Mouse (Mus musculus) A20 (cell line): ENCODE data around the gene Nme8.

ENCODE experiments used
- DNase-seq: peaks from one replicate; pipeline ENCODE4 v3.0.0-alpha.2; 2011; ENCODE audit warnings: low read depth, low spot score

Gene Nme8

DNA sequence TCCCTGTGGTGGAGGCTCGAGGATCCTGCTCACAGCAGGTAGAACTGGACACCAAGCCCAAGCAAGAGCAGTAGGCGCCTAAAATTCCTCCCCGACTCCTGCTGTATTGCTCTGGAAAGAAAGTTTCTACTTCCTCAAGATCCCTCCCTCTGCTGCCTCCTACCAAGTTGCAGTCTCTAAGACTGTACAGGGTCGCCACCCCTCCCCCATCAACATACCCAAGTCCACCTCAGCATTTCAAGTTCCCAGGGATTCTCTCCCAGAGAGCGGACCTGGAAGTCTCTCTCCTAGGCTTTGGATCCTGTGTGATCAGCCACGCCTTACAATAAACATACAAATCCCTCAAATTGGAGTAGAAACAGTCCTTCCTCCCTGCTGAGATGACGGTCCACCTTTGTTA, at the start of gene Nme8:
Gene Nme8 (minus strand): TSS at position 5 of the 400 bp plus-strand sequence.
- DNase-seq, result no peak

DNA sequence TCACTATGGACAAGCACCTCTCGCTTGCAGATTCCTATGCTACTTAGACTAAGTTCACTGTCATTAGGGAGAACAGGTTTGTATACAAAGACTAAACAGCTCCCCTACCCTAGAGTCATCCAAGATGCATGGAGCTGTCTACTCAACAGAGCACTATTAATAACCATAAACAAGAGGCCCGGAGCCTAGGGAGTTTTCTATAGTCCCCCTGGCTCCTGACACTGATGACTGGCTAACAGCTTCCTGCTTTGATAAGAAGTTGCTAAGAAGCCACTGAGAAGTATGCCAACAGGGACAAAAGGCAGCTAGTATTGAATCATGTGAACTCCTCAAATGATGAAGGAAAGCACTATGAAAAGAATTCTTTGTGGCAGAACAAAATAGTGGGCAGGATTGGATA, 48.1 kb upstream of the Nme8 start:
- DNase-seq, result no peak

DNA sequence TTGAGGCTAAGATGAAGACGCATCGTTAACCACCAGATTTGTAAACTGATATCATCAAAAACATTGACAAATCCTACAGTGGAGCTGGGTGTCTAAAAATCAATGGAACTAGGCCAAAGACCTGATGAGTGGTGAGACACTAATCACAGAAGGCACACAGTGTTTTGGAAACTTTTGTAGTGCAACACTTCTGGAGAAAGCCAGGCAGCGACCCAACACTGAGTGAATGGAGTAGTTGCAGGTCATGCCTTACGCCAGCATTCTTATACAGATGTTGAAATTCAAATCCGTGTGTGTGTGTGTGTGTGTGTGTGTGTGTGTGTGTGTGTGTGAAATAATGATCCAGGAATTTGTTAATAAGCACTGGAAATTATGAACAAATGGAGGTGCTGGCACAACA, 46.9 kb upstream of the Nme8 start:
- no peak for DNase-seq

DNA sequence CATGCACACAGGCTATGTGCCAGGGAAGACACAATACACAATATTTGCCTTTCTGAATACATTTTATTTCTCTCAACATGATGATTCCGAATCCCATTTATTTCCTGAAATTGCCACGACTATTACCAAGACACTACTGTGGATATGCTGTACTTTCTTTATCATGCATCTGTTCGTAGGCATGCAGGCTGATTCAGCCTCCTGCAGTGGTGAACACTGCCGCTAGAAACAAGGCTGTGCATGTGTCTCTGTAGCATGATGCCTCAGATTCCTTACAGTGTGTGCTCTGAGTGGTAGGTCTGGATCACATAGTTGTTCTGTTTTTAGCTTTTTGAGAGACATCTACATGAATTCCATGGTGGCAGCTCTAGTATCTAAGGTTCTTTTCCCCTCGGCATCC, 37.0 kb upstream of the Nme8 start:
- no peak for DNase-seq

DNA sequence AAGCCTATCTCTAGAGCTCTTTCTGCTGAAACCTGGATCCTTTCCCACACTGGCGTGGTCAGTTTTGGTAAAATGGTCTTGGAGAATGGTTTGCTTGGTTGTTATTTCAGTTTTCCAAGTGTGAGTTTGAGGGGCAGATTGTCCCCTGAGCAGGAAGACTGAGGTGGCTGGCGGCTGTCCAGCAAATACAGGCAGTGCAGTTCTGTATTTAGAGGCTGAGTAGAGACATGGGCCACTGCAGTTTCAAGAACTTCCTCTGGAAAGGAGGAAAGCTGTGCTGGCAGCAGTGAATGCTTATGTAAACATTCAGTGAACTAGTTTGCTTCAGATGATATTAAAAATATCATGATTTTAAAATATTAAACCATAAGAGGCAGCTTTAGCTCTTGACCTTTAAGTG, 33.2 kb upstream of the Nme8 start:
- no peak for DNase-seq

DNA sequence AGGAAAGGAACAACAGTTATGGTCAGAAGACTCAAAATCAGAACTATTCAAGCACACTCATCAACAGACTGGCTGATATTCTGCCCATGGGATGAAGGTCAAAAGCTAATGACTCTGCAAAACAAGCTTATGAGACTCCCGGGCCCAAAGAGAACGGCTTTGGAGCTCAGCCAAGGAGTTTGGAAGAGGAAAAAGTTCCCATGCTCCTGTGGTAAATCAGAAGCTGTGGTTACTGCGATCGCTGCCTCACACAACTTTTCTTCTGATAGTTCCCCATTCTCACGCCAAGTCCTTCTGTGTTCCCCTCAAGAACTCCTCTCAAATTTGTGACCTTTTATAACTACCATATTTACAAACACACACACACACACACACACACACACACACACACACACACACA, 21.4 kb upstream of the Nme8 start:
- DNase-seq, result no peak

DNA sequence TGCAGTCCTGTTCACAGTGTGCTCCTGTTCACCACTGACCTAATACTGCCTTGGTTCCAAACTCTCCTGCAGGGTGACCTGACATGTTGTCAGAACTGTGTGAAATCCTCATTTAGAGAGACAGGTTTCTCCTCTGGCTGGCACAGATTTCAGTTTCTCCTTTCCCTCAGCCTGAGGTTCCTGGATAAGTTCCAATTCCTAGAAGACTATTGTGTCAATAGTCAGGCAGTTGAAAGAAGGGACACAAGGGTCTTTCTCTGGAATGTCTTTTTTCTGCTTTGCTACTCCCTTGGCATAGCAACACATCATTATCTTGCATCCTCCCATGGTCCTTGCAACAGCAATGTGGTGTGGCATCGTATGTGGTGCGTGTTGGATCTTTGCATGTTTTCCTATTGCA, 19.6 kb upstream of the Nme8 start:
- no peak for DNase-seq

DNA sequence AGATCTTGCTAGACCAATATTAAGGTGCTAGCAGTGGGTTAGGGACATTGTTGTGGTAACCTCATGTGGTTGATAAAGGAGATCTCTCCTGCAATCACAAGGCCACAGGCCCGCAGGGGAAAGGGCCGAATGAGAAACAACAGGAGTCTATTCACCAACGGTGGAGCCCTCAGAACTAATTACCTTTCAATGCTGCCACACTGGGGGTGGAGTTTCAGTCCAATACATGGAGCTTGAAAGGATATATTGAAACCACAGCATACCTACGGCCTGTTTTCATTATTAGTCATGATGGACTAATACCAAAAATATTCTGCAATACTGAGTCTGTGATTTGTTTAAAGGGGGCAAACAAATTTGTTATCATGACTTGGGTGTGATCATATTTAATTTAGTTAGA, 6.2 kb upstream of the Nme8 start:
- DNase-seq, result no peak

DNA sequence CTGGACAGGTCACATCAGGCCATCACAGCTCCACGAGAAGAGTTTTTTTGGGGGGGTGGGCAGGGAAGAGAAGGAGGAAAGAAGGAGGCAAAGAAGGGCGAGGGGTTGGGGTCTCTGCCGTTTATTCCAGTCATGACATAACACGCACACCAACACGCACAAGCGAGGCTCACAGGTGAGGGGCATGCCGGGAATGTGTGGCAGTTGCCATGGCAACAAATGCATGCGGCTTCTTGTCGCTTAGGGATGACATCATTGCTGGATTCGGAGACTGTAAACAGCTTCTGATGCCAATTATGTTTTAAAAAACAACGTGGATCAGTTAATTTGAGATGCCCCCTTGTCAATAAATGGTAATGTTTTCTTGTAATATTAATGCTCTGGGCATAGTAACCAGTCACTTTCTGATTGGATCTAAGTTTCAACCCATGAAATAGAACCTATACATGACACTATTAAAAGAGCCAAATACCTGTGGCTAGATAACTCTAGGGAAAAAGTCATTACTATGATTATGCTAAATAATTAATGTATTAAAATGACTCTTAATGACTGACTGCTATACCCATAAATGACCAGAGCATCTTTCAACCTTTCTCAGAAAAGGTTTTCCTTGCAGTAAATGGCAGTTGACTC, 4.0 kb upstream of the Nme8 start:
- no peak for DNase-seq

DNA sequence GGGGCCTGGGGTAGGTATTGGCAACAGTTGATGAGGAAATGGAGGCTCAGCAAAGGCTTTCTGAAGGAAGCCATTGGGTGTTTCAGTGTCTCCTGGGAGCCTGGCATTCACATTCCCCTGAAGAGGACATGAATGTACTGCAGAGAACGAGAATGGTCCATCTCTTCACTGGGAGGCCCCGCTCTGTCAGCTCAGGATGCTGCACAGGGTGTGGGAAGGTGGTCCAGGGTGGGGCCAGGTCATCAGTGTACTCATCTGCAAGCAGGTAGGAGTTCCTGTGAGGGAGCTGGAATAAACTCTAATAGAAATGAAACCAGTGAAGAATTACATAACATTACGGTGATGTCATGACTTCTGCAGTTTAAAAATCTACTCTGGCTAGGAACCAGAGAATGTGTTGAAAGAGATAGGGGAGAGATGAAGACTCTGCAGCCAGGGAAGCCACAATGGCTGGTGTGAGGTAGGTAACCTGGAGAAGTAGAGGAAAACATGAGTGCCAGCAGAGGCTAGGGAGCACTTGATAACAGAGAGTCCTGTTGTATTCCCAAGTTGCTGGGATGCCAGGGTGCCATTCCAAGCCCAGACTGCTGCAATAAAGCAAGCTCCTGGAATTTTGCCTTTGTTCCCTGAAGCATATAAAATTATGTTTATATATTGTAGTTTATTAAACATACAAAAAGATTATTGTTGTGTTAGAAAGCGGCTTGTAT, 3.3 kb upstream of the Nme8 start:
- no peak for DNase-seq

DNA sequence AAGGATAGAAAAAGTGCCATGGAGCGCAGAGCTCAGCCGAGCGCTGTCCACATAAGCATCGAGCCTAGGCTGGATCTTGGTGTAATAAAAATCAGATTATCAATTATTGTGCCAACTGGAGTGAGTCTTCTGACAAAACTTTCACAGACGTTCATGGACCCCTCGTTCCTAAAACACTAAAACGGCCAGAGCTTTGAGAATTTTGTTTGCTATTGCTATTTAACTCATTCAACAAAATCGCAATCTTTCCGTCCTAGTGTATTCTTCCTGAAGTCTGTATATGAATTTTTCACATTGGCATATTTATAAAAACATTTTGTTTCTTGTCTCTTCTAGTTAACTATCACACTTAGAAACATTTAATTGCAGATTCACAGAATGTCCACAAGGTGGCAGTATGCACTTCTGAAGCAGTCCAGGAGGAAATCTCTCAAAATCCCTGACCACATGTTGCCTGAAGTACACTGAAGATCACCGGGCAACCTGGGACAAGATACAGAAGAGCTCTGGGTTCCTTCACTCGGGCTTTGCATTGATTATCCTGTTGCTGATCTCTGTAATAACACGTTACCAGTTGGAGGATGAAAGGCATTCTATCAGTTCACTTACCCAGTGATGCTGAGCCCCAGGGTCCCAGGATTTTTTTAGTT, 1.1 kb upstream of the Nme8 start:
- peak; percentile 50 for DNase-seq

DNA sequence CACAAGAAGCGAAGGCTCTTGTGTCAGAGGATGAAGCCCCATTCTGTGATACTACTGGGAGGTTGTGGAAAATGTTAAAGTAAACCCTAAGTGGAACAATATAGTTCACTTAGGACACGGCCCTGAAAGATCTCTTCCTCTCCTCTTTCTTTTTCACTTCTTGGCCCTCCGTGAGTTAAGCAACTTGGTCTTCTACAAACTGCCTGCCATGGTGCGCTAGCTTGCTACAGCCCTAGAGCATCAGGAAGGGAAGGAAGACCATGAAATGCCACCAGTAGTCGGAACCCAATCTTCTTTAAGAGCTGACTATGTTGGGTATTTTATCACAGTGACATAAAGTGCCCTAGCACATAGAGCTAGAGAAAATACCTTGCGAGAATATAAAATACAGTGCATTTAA, 7.2 kb downstream of the Nme8 start:
- no peak for DNase-seq

DNA sequence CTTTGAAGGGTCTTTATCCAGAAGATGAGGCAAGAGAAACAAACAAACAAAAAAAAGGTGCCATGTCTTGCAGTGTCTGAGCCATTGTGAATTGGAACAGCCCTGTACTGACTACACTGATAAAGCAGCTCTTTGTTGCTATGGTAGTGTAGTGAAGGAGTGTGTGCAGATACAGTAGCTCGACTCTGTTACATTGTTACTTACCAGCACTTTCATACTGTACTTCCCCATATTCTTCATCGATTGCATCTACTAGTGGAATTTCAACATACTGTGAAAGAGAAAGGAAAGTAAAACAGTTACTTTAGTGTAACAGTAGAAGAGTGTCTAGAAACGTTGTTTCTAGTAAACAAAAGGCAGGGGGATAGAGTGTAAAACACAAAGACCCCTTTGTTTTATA, 7.6 kb downstream of the Nme8 start:
- DNase-seq, result no peak

DNA sequence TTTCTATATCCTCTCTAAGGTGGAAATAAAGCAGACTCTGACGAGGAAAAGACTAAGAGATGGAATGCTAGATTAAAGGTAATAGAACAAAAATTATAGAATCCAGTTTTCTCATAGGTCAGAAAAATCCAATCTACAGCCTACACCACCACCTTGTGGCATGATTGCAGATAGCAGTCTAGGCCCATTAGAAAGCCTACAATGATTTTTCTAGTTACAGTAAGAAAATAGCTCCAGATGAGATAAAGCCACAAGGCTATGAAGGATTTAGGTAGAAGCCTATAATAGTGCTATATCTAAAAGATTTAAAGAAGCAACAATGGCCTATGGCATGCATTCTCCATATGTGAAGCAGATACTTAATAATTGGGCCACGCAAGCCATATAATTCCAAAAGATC, 13.6 kb downstream of the Nme8 start:
- peak; percentile 36 for DNase-seq

DNA sequence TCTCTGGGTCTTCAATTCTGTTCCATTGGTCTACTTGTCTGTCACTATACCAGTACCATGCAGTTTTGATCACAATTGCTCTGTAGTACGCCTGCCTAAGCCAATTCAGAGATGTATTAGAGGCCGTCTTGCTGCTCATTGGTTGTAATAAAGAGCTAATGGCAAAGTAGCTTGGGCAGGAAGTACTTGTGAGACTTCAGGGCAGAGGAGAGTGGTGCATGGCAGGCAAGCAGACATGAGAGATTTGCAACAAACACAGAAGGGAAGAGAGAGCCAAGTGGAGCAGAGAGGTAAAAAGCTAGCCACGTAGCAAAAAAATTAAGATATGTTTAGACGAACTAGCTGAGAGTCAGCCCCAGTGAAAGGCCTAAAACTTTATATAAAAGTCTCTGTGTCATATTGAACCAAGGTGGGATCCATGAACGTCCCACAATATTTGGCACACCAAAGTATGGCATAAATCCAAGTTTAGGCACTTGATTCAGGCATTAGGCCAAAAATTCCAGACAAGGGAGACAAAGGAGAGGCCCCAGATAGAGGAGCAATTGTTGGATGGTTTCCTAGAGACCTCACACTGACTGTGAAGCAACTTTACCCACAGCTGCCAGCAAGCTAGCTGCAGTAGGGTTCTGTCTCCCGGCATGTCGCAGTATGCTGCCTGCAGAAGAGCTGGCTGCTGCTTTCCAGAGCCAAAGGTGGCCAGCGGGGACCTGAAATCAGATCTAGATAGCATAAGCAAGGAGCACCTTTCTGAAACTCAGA, 14.5 kb downstream of the Nme8 start:
- no peak for DNase-seq

DNA sequence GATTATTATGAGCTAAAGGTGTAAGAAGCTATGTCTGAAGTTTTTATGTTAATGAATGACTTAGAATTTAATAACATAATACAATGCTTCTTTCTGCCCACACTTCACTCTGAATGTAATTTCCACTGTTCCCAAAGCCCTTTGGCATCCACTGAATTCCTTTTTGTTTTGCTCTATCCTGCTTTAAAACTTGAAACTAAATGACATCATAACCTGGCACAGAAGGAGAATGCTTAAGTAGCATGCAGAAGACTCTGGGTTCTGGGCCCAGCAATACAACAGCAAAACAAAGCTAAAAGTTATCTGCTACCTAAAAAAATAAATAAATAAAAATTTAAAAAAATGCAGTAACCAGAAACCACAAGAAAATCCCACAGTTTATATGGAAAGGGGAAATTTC, 23.0 kb downstream of the Nme8 start:
- no peak for DNase-seq

DNA sequence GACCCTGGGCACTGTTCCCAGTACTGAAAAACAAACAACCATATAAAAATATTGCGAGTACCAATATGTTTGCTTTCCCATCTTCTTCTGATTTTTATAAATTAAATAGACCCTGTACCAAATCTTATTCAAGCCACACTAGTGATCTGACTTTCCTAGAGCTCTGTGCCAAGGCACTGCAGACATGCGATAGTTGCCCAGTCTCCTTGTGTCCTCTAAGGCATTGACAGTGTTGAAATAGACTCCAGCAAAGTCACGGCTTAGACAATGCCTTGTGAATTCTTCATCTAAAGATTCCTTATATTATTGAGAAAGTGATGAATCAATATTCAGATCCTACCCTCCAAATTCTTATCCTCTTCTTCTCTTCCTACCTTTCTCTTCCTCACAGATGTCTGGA, 23.6 kb downstream of the Nme8 start:
- DNase-seq, result no peak

DNA sequence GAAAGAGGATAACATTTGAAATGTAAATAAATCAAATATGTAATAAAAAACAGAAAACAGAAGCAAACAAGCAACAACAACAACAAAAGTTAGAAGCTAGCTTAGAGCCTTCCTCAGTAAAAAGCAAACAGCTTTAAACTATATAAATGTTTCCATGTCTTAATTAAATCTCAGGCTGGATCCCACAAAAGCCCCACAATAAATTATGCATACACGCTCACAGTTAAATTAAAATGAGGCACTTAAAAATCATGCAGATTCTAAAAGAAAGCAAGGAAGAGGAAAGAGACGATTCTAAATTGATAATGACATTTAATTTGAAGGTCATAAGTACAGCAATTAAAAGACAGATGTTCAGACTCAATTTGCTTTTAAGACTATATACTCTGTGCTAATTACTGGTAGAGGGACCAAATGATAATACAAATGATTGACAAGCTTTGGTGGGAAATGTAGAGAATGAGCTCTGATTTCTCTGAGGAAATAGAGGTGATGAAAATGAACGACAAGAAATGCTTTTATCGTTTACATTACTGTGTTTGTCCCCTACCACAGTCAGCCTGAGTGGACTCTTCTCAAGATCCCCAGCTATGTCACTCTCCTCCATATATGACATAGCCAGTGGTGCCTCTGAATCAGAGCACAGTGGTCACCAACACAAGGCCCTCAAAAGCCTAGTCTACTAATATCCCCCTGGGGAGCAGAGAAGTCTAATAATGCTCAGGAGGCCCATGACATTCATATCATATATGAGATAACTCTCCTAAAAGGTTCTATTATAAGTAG, 29.0 kb downstream of the Nme8 start:
- no peak for DNase-seq

DNA sequence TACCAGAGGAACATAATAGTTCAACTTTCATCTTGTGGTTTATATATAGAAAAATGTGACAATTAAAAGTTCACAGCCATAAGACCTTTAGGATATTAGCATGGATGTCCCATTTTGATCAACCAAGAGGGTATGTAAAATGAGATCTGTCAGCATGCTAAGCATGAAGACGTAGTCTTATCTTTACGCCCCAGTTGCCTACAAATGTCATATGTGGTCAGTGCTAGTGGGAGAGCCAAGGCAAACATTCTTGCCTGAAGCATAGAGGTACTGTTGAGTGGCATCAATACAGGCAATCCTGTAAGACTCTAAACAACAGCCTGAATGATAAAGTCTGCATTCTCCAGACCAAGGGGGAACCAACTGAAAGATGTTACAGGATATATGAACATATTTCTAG, 45.2 kb downstream of the Nme8 start:
- DNase-seq, result no peak

DNA sequence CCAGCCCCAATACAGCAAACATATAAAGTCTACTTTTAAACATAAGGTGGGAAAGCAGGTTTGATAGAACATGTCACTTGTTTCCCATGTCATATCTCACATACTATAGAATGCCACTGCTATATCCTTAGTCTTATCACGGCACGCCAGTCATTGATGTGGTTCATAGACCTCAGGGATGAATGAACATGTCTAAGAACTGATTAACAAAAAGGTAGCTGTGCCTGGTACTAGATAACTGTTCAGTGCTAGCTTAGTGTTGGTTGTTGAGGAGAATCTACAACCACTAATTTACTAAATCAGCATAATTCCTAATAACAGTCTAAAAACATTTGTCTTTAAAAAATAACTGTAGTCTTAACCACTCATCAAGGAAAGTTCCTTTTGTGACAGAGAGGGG, 47.8 kb downstream of the Nme8 start:
- DNase-seq, result no peak

DNA sequence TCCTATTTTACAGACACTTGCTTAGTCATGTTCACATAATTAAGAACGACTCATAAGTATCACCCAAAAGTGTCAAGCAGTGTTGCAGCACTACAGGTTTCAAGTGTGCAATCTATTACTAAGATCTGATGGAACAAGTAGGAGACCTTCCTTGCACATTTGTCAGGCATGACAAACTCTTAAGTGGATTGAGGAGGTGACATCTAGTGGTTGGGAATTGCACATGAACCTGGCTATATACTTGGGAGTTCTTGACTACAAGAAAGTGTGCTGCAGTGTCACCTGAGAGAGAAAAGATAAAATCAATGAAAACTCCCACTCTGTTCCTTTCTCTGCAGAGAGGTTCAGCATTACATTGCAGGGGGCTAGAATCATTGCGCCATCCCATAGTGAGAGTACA, 53.4 kb downstream of the Nme8 start:
- peak; percentile 4 for DNase-seq

DNA sequence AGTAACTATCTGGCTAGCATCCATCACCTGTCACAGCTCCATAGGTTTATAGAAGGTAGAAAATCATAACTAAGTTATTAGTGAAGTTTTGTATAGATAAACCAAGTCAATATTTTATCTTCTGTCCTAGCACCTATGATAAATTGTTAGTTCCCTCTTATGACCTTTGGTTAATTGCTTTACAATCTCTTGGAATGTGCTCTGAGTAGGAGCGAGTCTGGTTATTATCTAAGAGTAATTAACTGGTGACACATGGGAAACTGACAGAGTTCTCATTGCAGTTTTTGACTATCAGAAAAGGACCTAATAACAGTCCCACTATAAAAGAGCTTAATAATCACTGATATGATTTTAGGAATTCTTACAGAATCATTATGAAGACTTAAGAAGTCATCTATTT, 54.1 kb downstream of the Nme8 start:
- no peak for DNase-seq
